Mouse (Mus musculus) stomach, embryonic 14.5 days (tissue): ENCODE measurements around the gene Calm3. TPM values are rescaled to one million over a fixed set of nuclear protein-coding genes. Genes with fewer than 3 reads are reported as not detected.
"Not testable (repeated sequence)": the region's sequence is repeated elsewhere in the genome, so short reads cannot be mapped to it uniquely, and the experiment has no call there.

Experiments used
- ATAC-seq: fragments of 200-750 bp; cut with Nextera tagmentation; 2 replicates; pipeline ENCODE4 v1.8.0; 2017; ENCODE audit warnings: low read depth, moderate TSS enrichment; ENCODE audit not compliant: insufficient number of reproducible peaks, insufficient read depth, low FRiP score
- H3K27ac ChIP-seq: fragments of 300-500 bp; sonication (generic); 2 replicates; pipeline ENCODE4 v1.5.1; 2014; ENCODE audit warnings: mild to moderate bottlenecking, low read length, moderate library complexity, mixed read lengths
- H3K27me3 ChIP-seq: fragments of 300-500 bp; sonication (generic); 2 replicates; pipeline ENCODE4 v1.6.1; 2014; ENCODE audit warnings: low read length, control low read depth, mixed read lengths; ENCODE audit not compliant: control insufficient read depth, insufficient read depth
- H3K36me3 ChIP-seq: fragments of 300-500 bp; sonication (generic); 2 replicates; pipeline ENCODE4 v1.6.1; 2014; ENCODE audit warnings: mild to moderate bottlenecking, control low read depth, low read length, moderate library complexity, mixed read lengths; ENCODE audit not compliant: control insufficient read depth, insufficient read depth
- H3K4me1 ChIP-seq: fragments of 300-500 bp; sonication (generic); 2 replicates; pipeline ENCODE4 v1.6.1; 2014; ENCODE audit warnings: low read length, control low read depth, mixed read lengths; ENCODE audit not compliant: control insufficient read depth, insufficient read depth
- H3K4me2 ChIP-seq: fragments of 300-500 bp; sonication (generic); replicated peaks from 2 replicates; pipeline ENCODE4 v1.6.1; 2014; ENCODE audit warnings: low read depth, low read length, control low read depth
- H3K4me3 ChIP-seq: fragments of 300-500 bp; sonication (generic); 2 replicates; pipeline ENCODE4 v1.5.1; 2014; ENCODE audit warnings: low read depth, low read length, control low read depth
- H3K9ac ChIP-seq: fragments of 300-500 bp; sonication (generic); replicated peaks from 2 replicates; pipeline ENCODE4 v1.6.1; 2014; ENCODE audit warnings: low read depth, mild to moderate bottlenecking, control low read depth, low read length, moderate library complexity, mixed read lengths
- H3K9me3 ChIP-seq: fragments of 300-500 bp; sonication (generic); 2 replicates; pipeline ENCODE4 v1.6.1; 2016; ENCODE audit warnings: low read depth, low read length, control low read depth; ENCODE audit not compliant: control insufficient read depth
- WGBS: fragments of 180-500 bp; shearing (Covaris S2); extraction: QIAGEN DNeasy Blood & Tissue Kit; methylation state at CpG from one replicate; pipeline ENCODE4 v1.1.7; 2014; 5-methylcytosine and 5-hydroxymethylcytosine counted together
- polyA plus RNA-seq: library from polyadenylated mRNA; unstranded; fragments of >200 nt; fragmentation: Nextera tagmentation; extraction: Ambion mirVana; gene quantifications from 2 replicates; pipeline ENCODE4 v1.2.1, GENCODE M21; 2014

Gene Calm3
- polyA plus RNA-seq, result 148 and 161 TPM in 2 replicates

- ATAC-seq, result peak; percentile 91
- Histone ChIP-seq H3K4me1 (peaks cover 31% of the 10 kb centered on the region), H3K9me3 (no peaks in the 10 kb centered on the region), H3K27me3 (no peaks in the 10 kb centered on the region), H3K36me3 (peaks cover 11% of the 10 kb centered on the region; the same call in 1 of the 2 replicates), H3K9ac (peak within 1 kb of the TSS; percentile 96), H3K4me3 (peak within 1 kb of the TSS; percentile 94), H3K27ac (peak within 1 kb of the TSS; percentile 94), H3K4me2 (peak within 1 kb of the TSS; percentile 65)
- 2% methylated on average over 63 of the region's 64 CpGs for WGBS
These were observed at the start of gene Calm3 for GRCm38 (mm10) chr7:16924037-16924834. Calm3 (minus strand) TSS chr7:16924114.

GRCm38 (mm10) chr7:16971160-16971559 is 47.2 kb upstream of the Calm3 start:
- Histone ChIP-seq H3K27ac (no peak overlapping the region), H3K36me3 (no peaks in the 10 kb centered on the region), H3K9me3 (no peaks in the 10 kb centered on the region), H3K4me2 (no peak overlapping the region), H3K4me1 (no peaks in the 10 kb centered on the region), H3K27me3 (no peaks in the 10 kb centered on the region), H3K9ac (no peak overlapping the region), H3K4me3 (no peak overlapping the region)
- 88% methylated on average over 3 of the region's 3 CpGs for WGBS
- no peak for ATAC-seq

GRCm38 (mm10) chr7:16968414-16968813 is 44.5 kb upstream of the Calm3 start:
- ATAC-seq, result no peak
- Histone ChIP-seq H3K9ac (no peak overlapping the region), H3K4me1 (no peaks in the 10 kb centered on the region), H3K36me3 (no peaks in the 10 kb centered on the region), H3K4me3 (no peak overlapping the region), H3K27ac (no peak overlapping the region), H3K4me2 (no peak overlapping the region), H3K9me3 (no peaks in the 10 kb centered on the region), H3K27me3 (no peaks in the 10 kb centered on the region)
- 85% methylated on average over 6 of the region's 6 CpGs for WGBS

GRCm38 (mm10) chr7:16961678-16962077 is 37.8 kb upstream of the Calm3 start:
- ATAC-seq, result no peak
- H3K4me1 ChIP-seq, result no peaks in the 10 kb centered on the region
- 75% methylated on average over 5 of the region's 5 CpGs for WGBS

GRCm38 (mm10) chr7:16959539-16960187 is 35.7 kb upstream of the Calm3 start, which contains the start of gene Pnmal1:
Pnmal1 (plus strand) TSS chr7:16959679.
- Histone ChIP-seq H3K36me3 (no peaks in the 10 kb centered on the region), H3K4me3 (no peak within 1 kb of the TSS), H3K27ac (0 out of 2 replicates have a peak within 1 kb of the TSS, but pooled peaks have one; percentile 15), H3K4me2 (0 out of 2 replicates have a peak within 1 kb of the TSS, but pooled peaks have one; percentile 16), H3K9me3 (no peaks in the 10 kb centered on the region), H3K4me1 (no peaks in the 10 kb centered on the region), H3K27me3 (no peaks in the 10 kb centered on the region), H3K9ac (no peak within 1 kb of the TSS)
- ATAC-seq, result peak; percentile 67; the same call in 1 of the 2 replicates
- WGBS, result 22% methylated on average over 17 of the region's 17 CpGs

More at GRCm38 (mm10) chr7:16961678-16962077, 37.8 kb upstream of the Calm3 start:
- Histone ChIP-seq H3K27ac (no peak overlapping the region), H3K9me3 (no peaks in the 10 kb centered on the region), H3K4me2 (no peak overlapping the region), H3K9ac (no peak overlapping the region), H3K27me3 (no peaks in the 10 kb centered on the region), H3K36me3 (no peaks in the 10 kb centered on the region), H3K4me3 (no peak overlapping the region)

- Histone ChIP-seq H3K4me3 (no peak overlapping the region), H3K4me1 (no peaks in the 10 kb centered on the region), H3K27me3 (no peaks in the 10 kb centered on the region), H3K9ac (no peak overlapping the region), H3K9me3 (no peaks in the 10 kb centered on the region), H3K27ac (no peak overlapping the region), H3K36me3 (no peaks in the 10 kb centered on the region), H3K4me2 (no peak overlapping the region)
- 63% methylated on average over 15 of the region's 15 CpGs for WGBS
- no peak for ATAC-seq
These were observed 32.7 kb upstream of the Calm3 start for GRCm38 (mm10) chr7:16956410-16957265.

- ATAC-seq, result no peak
- 56% methylated on average over 4 of the region's 4 CpGs for WGBS
These were observed 31.8 kb upstream of the Calm3 start for GRCm38 (mm10) chr7:16955712-16956111.

GRCm38 (mm10) chr7:16953776-16954175 is 29.9 kb upstream of the Calm3 start:
- not testable (repeated sequence) for H3K4me1 ChIP-seq, H3K27me3 ChIP-seq, ATAC-seq, H3K4me3 ChIP-seq, H3K27ac ChIP-seq, H3K9ac ChIP-seq, H3K36me3 ChIP-seq, H3K9me3 ChIP-seq, H3K4me2 ChIP-seq
- 70% methylated on average over 2 of the region's 2 CpGs for WGBS

More at GRCm38 (mm10) chr7:16955712-16956111, 31.8 kb upstream of the Calm3 start:
- no peak overlapping the region for H3K9ac ChIP-seq
- H3K9me3 ChIP-seq, result no peaks in the 10 kb centered on the region
- H3K36me3 ChIP-seq, result no peaks in the 10 kb centered on the region
- H3K4me2 ChIP-seq, result no peak overlapping the region
- H3K4me3 ChIP-seq, result no peak overlapping the region
- no peak overlapping the region for H3K27ac ChIP-seq
- no peaks in the 10 kb centered on the region for H3K4me1 ChIP-seq
- H3K27me3 ChIP-seq, result no peaks in the 10 kb centered on the region
